Mouse (Mus musculus) limb, embryonic 13.5 days (tissue): ENCODE measurements around the gene Mms19. TPM values are rescaled to one million over a fixed set of nuclear protein-coding genes. Genes with fewer than 3 reads are reported as not detected.

Experiments used
- ATAC-seq: fragments of 200-750 bp; cut with Nextera tagmentation; 2 replicates; pipeline ENCODE4 v1.8.0; 2017; ENCODE audit warnings: low read depth, moderate number of reproducible peaks, moderate TSS enrichment; ENCODE audit not compliant: low FRiP score
- H3K27ac ChIP-seq: fragments of 300-500 bp; sonication (generic); 2 replicates; pipeline ENCODE4 v1.5.1; 2015; ENCODE audit warnings: inconsistent platforms, mild to moderate bottlenecking, moderate library complexity
- H3K27me3 ChIP-seq: fragments of 300-500 bp; sonication (generic); 2 replicates; pipeline ENCODE4 v1.6.1; 2015; ENCODE audit warnings: mild to moderate bottlenecking, inconsistent platforms
- H3K36me3 ChIP-seq: fragments of 300-500 bp; sonication (generic); 2 replicates; pipeline ENCODE4 v1.6.1; 2015; ENCODE audit warnings: inconsistent platforms, mild to moderate bottlenecking, moderate library complexity
- H3K4me1 ChIP-seq: fragments of 300-500 bp; sonication (generic); 2 replicates; pipeline ENCODE4 v1.6.1; 2015; ENCODE audit warnings: inconsistent platforms
- H3K4me2 ChIP-seq: fragments of 300-500 bp; sonication (generic); replicated peaks from 2 replicates; pipeline ENCODE4 v1.6.1; 2015; ENCODE audit warnings: inconsistent platforms, mild to moderate bottlenecking, moderate library complexity
- H3K4me3 ChIP-seq: fragments of 300-500 bp; sonication (generic); 2 replicates; pipeline ENCODE4 v1.5.1; 2015; ENCODE audit warnings: moderate library complexity, mild to moderate bottlenecking, inconsistent platforms
- H3K9ac ChIP-seq: fragments of 300-500 bp; sonication (generic); 2 replicates; pipeline ENCODE4 v1.6.1; 2015; ENCODE audit warnings: mild to moderate bottlenecking, inconsistent platforms
- H3K9me3 ChIP-seq: fragments of 300-500 bp; sonication (generic); 2 replicates; pipeline ENCODE4 v1.6.1; 2016; ENCODE audit warnings: inconsistent platforms
- WGBS: fragments of 180-500 bp; shearing (Covaris S2); methylation state at CpG from one replicate; pipeline ENCODE4 v1.1.7; 2015; 5-methylcytosine and 5-hydroxymethylcytosine counted together
- polyA plus RNA-seq: library from polyadenylated mRNA; unstranded; fragments of >200 nt; fragmentation: Nextera tagmentation; extraction: Ambion mirVana; gene quantifications from 2 replicates; pipeline ENCODE4 v1.2.1, GENCODE M21; 2015

Gene Mms19
- polyA plus RNA-seq, 1 experiment from 2014 or later = 43.9 TPM

GRCm38 (mm10) chr19:41994023-41994422, 13.1 kb upstream of the Mms19 start:
- H3K4me2 ChIP-seq = no peak overlapping the region
- WGBS = 85% methylated on average over 7 of the region's 7 CpGs
- no peak overlapping the region for H3K4me3 ChIP-seq
- no peaks in the 10 kb centered on the region for H3K27me3 ChIP-seq
- no peak for ATAC-seq
- peak overlapping the region; percentile 16; the same call in 1 of the 2 replicates for H3K27ac ChIP-seq
- H3K36me3 ChIP-seq = no peaks in the 10 kb centered on the region
- H3K9ac ChIP-seq = no peak overlapping the region
- H3K4me1 ChIP-seq = peaks cover 56% of the 10 kb centered on the region
- no peaks in the 10 kb centered on the region for H3K9me3 ChIP-seq

GRCm38 (mm10) chr19:41993484-41993883, 12.5 kb upstream of the Mms19 start:
- peak overlapping the region; percentile 16; the same call in 1 of the 2 replicates for H3K27ac ChIP-seq
- H3K9ac ChIP-seq = no peak overlapping the region
- no peaks in the 10 kb centered on the region for H3K36me3 ChIP-seq
- no peak overlapping the region for H3K4me3 ChIP-seq
- H3K4me2 ChIP-seq = no peak overlapping the region
- no peaks in the 10 kb centered on the region for H3K9me3 ChIP-seq
- WGBS = 64% methylated on average over 6 of the region's 6 CpGs
- peaks cover 52% of the 10 kb centered on the region for H3K4me1 ChIP-seq
- H3K27me3 ChIP-seq = no peaks in the 10 kb centered on the region
- no peak for ATAC-seq

GRCm38 (mm10) chr19:41992971-41993370, 12.0 kb upstream of the Mms19 start:
- no peaks in the 10 kb centered on the region for H3K27me3 ChIP-seq
- H3K36me3 ChIP-seq = no peaks in the 10 kb centered on the region
- no peaks in the 10 kb centered on the region for H3K9me3 ChIP-seq
- no peak for ATAC-seq
- H3K4me3 ChIP-seq = no peak overlapping the region
- WGBS = 81% methylated on average over 2 of the region's 2 CpGs
- H3K9ac ChIP-seq = no peak overlapping the region
- H3K4me1 ChIP-seq = peaks cover 49% of the 10 kb centered on the region
- H3K27ac ChIP-seq = no peak overlapping the region
- no peak overlapping the region for H3K4me2 ChIP-seq

GRCm38 (mm10) chr19:41991926-41992477, 11.0 kb upstream of the Mms19 start:
- H3K36me3 ChIP-seq = no peaks in the 10 kb centered on the region
- H3K4me1 ChIP-seq = peaks cover 39% of the 10 kb centered on the region
- ATAC-seq = no peak
- no peaks in the 10 kb centered on the region for H3K27me3 ChIP-seq
- no peak overlapping the region for H3K4me3 ChIP-seq
- 39% methylated on average over 6 of the region's 6 CpGs for WGBS
- no peak overlapping the region for H3K27ac ChIP-seq
- H3K9ac ChIP-seq = peak overlapping the region; percentile 35; the same call in 1 of the 2 replicates
- no peaks in the 10 kb centered on the region for H3K9me3 ChIP-seq
- H3K4me2 ChIP-seq = no peak overlapping the region

- Histone ChIP-seq H3K4me1 (peaks cover 18% of the 10 kb centered on the region), H3K4me2 (no peak overlapping the region), H3K4me3 (no peak overlapping the region), H3K9ac (no peak overlapping the region), H3K27me3 (no peaks in the 10 kb centered on the region), H3K36me3 (no peaks in the 10 kb centered on the region), H3K9me3 (no peaks in the 10 kb centered on the region), H3K27ac (no peak overlapping the region)
- no peak for ATAC-seq
- 81% methylated on average over 6 of the region's 6 CpGs for WGBS
Observed at GRCm38 (mm10) chr19:41989810-41990209, 8.9 kb upstream of the Mms19 start.

GRCm38 (mm10) chr19:41987206-41987605, 6.2 kb upstream of the Mms19 start:
- H3K4me1 ChIP-seq = peaks cover 21% of the 10 kb centered on the region
- H3K4me2 ChIP-seq = no peak overlapping the region
- no peak for ATAC-seq
- no peaks in the 10 kb centered on the region for H3K36me3 ChIP-seq
- H3K27me3 ChIP-seq = no peaks in the 10 kb centered on the region
- H3K27ac ChIP-seq = no peak overlapping the region
- no peaks in the 10 kb centered on the region for H3K9me3 ChIP-seq
- H3K4me3 ChIP-seq = no peak overlapping the region
- WGBS = 79% methylated on average over 4 of the region's 4 CpGs
- H3K9ac ChIP-seq = no peak overlapping the region

GRCm38 (mm10) chr19:41985994-41986393, 5.0 kb upstream of the Mms19 start:
- H3K4me2 ChIP-seq = no peak overlapping the region
- no peaks in the 10 kb centered on the region for H3K27me3 ChIP-seq
- no peaks in the 10 kb centered on the region for H3K9me3 ChIP-seq
- no peak overlapping the region for H3K4me3 ChIP-seq
- H3K27ac ChIP-seq = no peak overlapping the region
- H3K9ac ChIP-seq = no peak overlapping the region
- ATAC-seq = no peak
- H3K4me1 ChIP-seq = peaks cover 19% of the 10 kb centered on the region
- 89% methylated on average over 5 of the region's 5 CpGs for WGBS
- no peaks in the 10 kb centered on the region for H3K36me3 ChIP-seq

- Histone ChIP-seq H3K4me1 (peaks cover 32% of the 10 kb centered on the region), H3K27me3 (no peaks in the 10 kb centered on the region), H3K9ac (peak overlapping the region; percentile 90), H3K27ac (peak overlapping the region; percentile 89; the same call in 1 of the 2 replicates), H3K9me3 (no peaks in the 10 kb centered on the region), H3K36me3 (no peaks in the 10 kb centered on the region), H3K4me2 (peak overlapping the region; percentile 85), H3K4me3 (peak overlapping the region; percentile 91)
- ATAC-seq = no peak
- WGBS = 2% methylated on average over 4 of the region's 4 CpGs
Observed at GRCm38 (mm10) chr19:41982791-41983150, 1.8 kb upstream of the Mms19 start.

- Histone ChIP-seq H3K9ac (peak overlapping the region; percentile 90), H3K9me3 (no peaks in the 10 kb centered on the region), H3K4me3 (peak overlapping the region; percentile 91), H3K27ac (peak overlapping the region; percentile 89), H3K27me3 (no peaks in the 10 kb centered on the region), H3K4me1 (peaks cover 38% of the 10 kb centered on the region), H3K36me3 (no peaks in the 10 kb centered on the region), H3K4me2 (peak overlapping the region; percentile 85)
- under 1% methylated on average over 74 of the region's 74 CpGs for WGBS
- no peak for ATAC-seq
Observed at GRCm38 (mm10) chr19:41981931-41982790, 1.2 kb upstream of the Mms19 start.

GRCm38 (mm10) chr19:41981595-41981927, 604 bp upstream of the Mms19 start, which contains the start of gene Ubtd1:
Gene Ubtd1 (plus strand): TSS chr19:41981763.
- H3K27ac ChIP-seq = peak within 1 kb of the TSS; percentile 89
- H3K36me3 ChIP-seq = no peaks in the 10 kb centered on the region
- ATAC-seq = no peak
- peaks cover 44% of the 10 kb centered on the region for H3K4me1 ChIP-seq
- 0% methylated on average over 26 of the region's 33 CpGs for WGBS
- H3K9me3 ChIP-seq = no peaks in the 10 kb centered on the region
- peak within 1 kb of the TSS; percentile 85 for H3K4me2 ChIP-seq
- H3K27me3 ChIP-seq = no peaks in the 10 kb centered on the region
- peak within 1 kb of the TSS; percentile 90 for H3K9ac ChIP-seq
- peak within 1 kb of the TSS; percentile 91 for H3K4me3 ChIP-seq

GRCm38 (mm10) chr19:41980422-41980818, 537 bp downstream of the Mms19 start:
- Histone ChIP-seq H3K4me3 (peak overlapping the region; percentile 91), H3K4me2 (peak overlapping the region; percentile 80), H3K4me1 (peaks cover 46% of the 10 kb centered on the region), H3K36me3 (no peaks in the 10 kb centered on the region), H3K27ac (peak overlapping the region; percentile 89), H3K27me3 (no peaks in the 10 kb centered on the region), H3K9me3 (no peaks in the 10 kb centered on the region), H3K9ac (peak overlapping the region; percentile 90)
- WGBS = 0% methylated on average over 16 of the region's 16 CpGs
- ATAC-seq = no peak

GRCm38 (mm10) chr19:41973891-41974794, 6.8 kb downstream of the Mms19 start:
- no peaks in the 10 kb centered on the region for H3K27me3 ChIP-seq
- no peak overlapping the region for H3K4me3 ChIP-seq
- H3K9ac ChIP-seq = no peak overlapping the region
- H3K9me3 ChIP-seq = no peaks in the 10 kb centered on the region
- ATAC-seq = no peak
- H3K4me2 ChIP-seq = no peak overlapping the region
- WGBS = 63% methylated on average over 13 of the region's 13 CpGs
- peaks cover 30% of the 10 kb centered on the region for H3K4me1 ChIP-seq
- no peak overlapping the region for H3K27ac ChIP-seq
- H3K36me3 ChIP-seq = peaks cover 5% of the 10 kb centered on the region
